Mouse (Mus musculus): ENCODE measurements at regions not wholly inside any gene's neighbourhood (a gene's known extent, or its start where the extent isn't known, plus 50 kb on each side); places are given as distances from the start of the nearest gene placed in this dataset.

GRCm38 (mm10) chrX:165767672-165768265 lies 402.5 kb upstream of the Gemin8 start:
- no peak for TF ChIP-seq CTCF (IDR thresholded peaks at IDR 0.05; ENCODE audit: low read depth)
- no peaks in the 10 kb centered on the region for H3K36me3 ChIP-seq (ENCODE audit: insufficient read depth)
- no peak overlapping the region for H3K4me3 ChIP-seq (ENCODE audit: low read depth, low read length)
- H3K4me2 ChIP-seq, result no peak overlapping the region
- H3K27ac ChIP-seq (ENCODE audit: low read depth), result no peak overlapping the region
- H3K4me1 ChIP-seq (ENCODE audit: insufficient read depth), result no peaks in the 10 kb centered on the region
- no peak for ATAC-seq (ENCODE audit: insufficient read depth)
- no peak overlapping the region for H3K9ac ChIP-seq
- DNase-seq, result peak; percentile 1
- H3K27me3 ChIP-seq (ENCODE audit: insufficient read depth, low read length), result no peaks in the 10 kb centered on the region
- no peaks in the 10 kb centered on the region for H3K9me3 ChIP-seq (ENCODE audit: low read depth, low read length)
- WGBS, result 56% methylated on average over 3 of the region's 3 CpGs

Data from lung, embryonic 14.5 days (tissue).